8 mouse cellular contexts compared by ENCODE assay signal in the genomic region with DNA sequence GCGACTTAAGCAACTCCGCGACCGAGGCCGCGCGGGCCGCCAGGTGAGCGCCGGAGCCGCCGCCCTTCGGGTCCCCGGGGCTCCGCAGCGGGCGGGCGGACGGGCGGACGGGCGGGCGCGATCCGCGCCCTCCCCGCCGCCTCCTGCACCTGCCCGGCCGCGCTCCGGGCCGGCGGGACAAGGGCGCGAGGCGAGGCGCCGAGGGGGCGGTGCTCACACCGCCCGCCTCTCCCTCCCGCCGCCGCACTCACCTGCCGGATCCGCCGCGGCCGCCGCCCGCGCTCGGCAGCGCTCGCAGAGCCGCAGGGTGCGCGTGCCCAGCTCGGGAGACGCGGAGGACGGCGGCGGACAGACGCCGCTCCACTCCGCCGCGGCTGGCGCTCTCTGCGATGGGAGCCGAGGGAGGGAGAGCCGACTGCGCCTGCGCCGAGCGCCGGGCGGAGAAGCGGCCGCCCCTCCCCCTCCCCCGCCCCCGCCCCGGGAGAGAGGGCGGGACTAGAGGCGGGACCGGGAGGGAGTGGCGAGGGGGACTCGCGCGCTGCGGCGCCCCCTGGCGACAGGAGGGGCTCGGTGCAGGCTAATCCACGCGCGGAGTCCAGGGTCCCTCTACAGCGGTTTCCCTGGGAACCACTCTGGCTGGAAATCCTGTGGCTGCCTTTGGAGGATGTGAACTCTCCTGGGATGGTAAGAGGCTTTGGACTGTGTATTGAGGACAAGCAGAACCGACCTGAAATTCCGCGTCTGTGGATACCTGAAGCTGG. TPM values are rescaled to one million over a fixed set of nuclear protein-coding genes. Genes with fewer than 3 reads are reported as not detected.
DNase-seq lines count a peak whose midpoint lies in the region; ATAC-seq and TF ChIP-seq lines count a peak whose summit lies in the region.

Gene Rab3ip, minus strand, starts transcription at position 761 of the 761 bp plus-strand sequence.

- H3K9me3 ChIP-seq in MEL (replicated peaks; ENCODE audit: insufficient read depth, low read length) = no peaks in the 10 kb centered on the region
- H3K9me3 ChIP-seq in hindbrain, embryonic 10.5 days = no peaks in the 10 kb centered on the region
- H3K9me3 ChIP-seq in lung, postnatal 0 days (ENCODE audit: low read length) = no peaks in the 10 kb centered on the region

- H3K79me2 ChIP-seq in MEL (ENCODE audit: control insufficient read depth, insufficient read depth, low read length, poor library complexity) = peaks cover 10% of the 10 kb centered on the region

- TF ChIP-seq CTCF in MEL (IDR thresholded peaks at IDR 0.05 in 2 of 3, conservative IDR thresholded peaks at IDR 0.05 in 1 of 3; ENCODE audit: control insufficient read depth in 1 of 3, insufficient read depth in 1 of 3, low read depth in 2 of 3, low read length in 3 of 3, poor library complexity in 1 of 3, severe bottlenecking in 1 of 3) = peak; percentile 65 to 93 (median 76)
- peak; percentile 87 for TF ChIP-seq CTCF in lung, postnatal 0 days (IDR thresholded peaks at IDR 0.05)

- H3K27me3 ChIP-seq in MEL (ENCODE audit: control insufficient read depth in 1 of 2, insufficient read depth in 2 of 2, low read length in 2 of 2) = no peaks in the 10 kb centered on the region
- no peaks in the 10 kb centered on the region for H3K27me3 ChIP-seq in hindbrain, embryonic 10.5 days (ENCODE audit: insufficient read depth, poor library complexity, severe bottlenecking)
- H3K27me3 ChIP-seq in lung, postnatal 0 days (replicated peaks; ENCODE audit: insufficient read depth, low read length) = no peaks in the 10 kb centered on the region

- peak within 1 kb of the TSS; percentile 90 to 98 for H3K4me3 ChIP-seq in MEL (ENCODE audit: control insufficient read depth in 1 of 2, insufficient read depth in 1 of 2, low read depth in 2 of 2, low read length in 2 of 2)
- peak within 1 kb of the TSS; percentile 96 for H3K4me3 ChIP-seq in hindbrain, embryonic 10.5 days
- H3K4me3 ChIP-seq in lung, postnatal 0 days (ENCODE audit: low read depth, low read length) = peak within 1 kb of the TSS; percentile 84

- no peak for TF ChIP-seq EP300 in MEL (IDR thresholded peaks at IDR 0.05; ENCODE audit: low read depth in 1 of 2, low read length in 2 of 2)
- no peak for TF ChIP-seq EP300 in lung, postnatal 0 days (IDR thresholded peaks at IDR 0.05)

- H3K9ac ChIP-seq in MEL (ENCODE audit: control insufficient read depth, low read depth, low read length, poor library complexity, severe bottlenecking) = peak within 1 kb of the TSS; percentile 90
- H3K9ac ChIP-seq in lung, postnatal 0 days (replicated peaks; ENCODE audit: low read depth) = peak within 1 kb of the TSS; percentile 46

- TF ChIP-seq RAD21 in MEL (IDR thresholded peaks at IDR 0.05; ENCODE audit: low read depth, low read length) = no peak

- no peak within 1 kb of the TSS for H3K27ac ChIP-seq in MEL (ENCODE audit: control insufficient read depth, low read depth, low read length)
- peak within 1 kb of the TSS; percentile 93 for H3K27ac ChIP-seq in hindbrain, embryonic 10.5 days
- peak within 1 kb of the TSS; percentile 72 for H3K27ac ChIP-seq in lung, postnatal 0 days (ENCODE audit: low read length)

- H3K4me2 ChIP-seq in lung, postnatal 0 days (replicated peaks; ENCODE audit: low read depth, low read length) = peak within 1 kb of the TSS; percentile 85

- H3K4me1 ChIP-seq in MEL (ENCODE audit: control insufficient read depth in 1 of 2, insufficient read depth in 2 of 2, low read length in 2 of 2) = peaks cover 3% of the 10 kb centered on the region in 2 experiments; a peak in 1 of 4 replicates
- peaks cover 21% of the 10 kb centered on the region for H3K4me1 ChIP-seq in hindbrain, embryonic 10.5 days (replicated peaks)
- no peaks in the 10 kb centered on the region for H3K4me1 ChIP-seq in lung, postnatal 0 days (ENCODE audit: insufficient read depth, low read depth, low read length)

- TF ChIP-seq POLR2A in MEL (IDR thresholded peaks at IDR 0.05; ENCODE audit: control insufficient read depth in 1 of 2, insufficient read depth in 1 of 2, low read depth in 1 of 2, low read length in 2 of 2, poor library complexity in 1 of 2) = peak; percentile 55 to 71; a peak in 2 of 4 replicates

- 2% methylated on average over 97 of the region's 103 CpGs for WGBS in hindbrain, embryonic 10.5 days
- 0% methylated on average over 22 of the region's 103 CpGs for WGBS in lung, postnatal 0 days

- DNase-seq in MEL (ENCODE audit: low read depth, low spot score) = peak; percentile 82
- peak; percentile 92 for DNase-seq in cerebellum, adult 8-10 months
- peak; percentile 95 for DNase-seq in hindbrain, embryonic 10.5 days (ENCODE audit: low spot score)
- DNase-seq in layer of hippocampus, adult 9-11 months = peak; percentile 86
- peak; percentile 94 for DNase-seq in lung, postnatal 0 days (ENCODE audit: low spot score)
- DNase-seq in ovary, postnatal 14 days (ENCODE audit: low spot score) = peak; percentile 93
- peak; percentile 94 for DNase-seq in thymus, postnatal 14 days

- H3K36me3 ChIP-seq in MEL (ENCODE audit: control insufficient read depth in 1 of 2, insufficient read depth in 2 of 2, low read length in 2 of 2) = peaks cover 0 to 4% of the 10 kb centered on the region in 2 experiments; a peak in 1 of 4 replicates
- H3K36me3 ChIP-seq in hindbrain, embryonic 10.5 days = 0 out of 2 replicates have a peak, but pooled peaks cover 7% of the 10 kb centered on the region
- no peaks in the 10 kb centered on the region for H3K36me3 ChIP-seq in lung, postnatal 0 days (ENCODE audit: insufficient read depth, low read length)

- ATAC-seq in frontal cortex, adult (ENCODE audit: low TSS enrichment) = peak; percentile 89
- ATAC-seq in lung, postnatal 0 days = peak; percentile 94

TF ChIP-seq in MEL, 35 proteins besides CTCF, POLR2A, EP300 and RAD21:
- no peak for TF ChIP-seq JUND (IDR thresholded peaks at IDR 0.05; ENCODE audit: low read depth, low read length)
- TF ChIP-seq ZNF384 (IDR thresholded peaks at IDR 0.05; ENCODE audit: low read depth, low read length) = no peak
- TF ChIP-seq SIN3A (IDR thresholded peaks at IDR 0.05; ENCODE audit: low read length) = peak; percentile 54; the same call in 1 of the 2 replicates
- TF ChIP-seq KAT2A (conservative IDR thresholded peaks at IDR 0.05; ENCODE audit: low read depth, low read length) = no peak
- peak; percentile 51 for TF ChIP-seq MXI1 (IDR thresholded peaks at IDR 0.05; ENCODE audit: low read depth, low read length)
- TF ChIP-seq ZMIZ1 (IDR thresholded peaks at IDR 0.05; ENCODE audit: low read depth, low read length) = no peak
- no peak for TF ChIP-seq E2F4 (IDR thresholded peaks at IDR 0.05; ENCODE audit: borderline replicate concordance, low read depth, low read length)
- TF ChIP-seq USF2 (IDR thresholded peaks at IDR 0.05; ENCODE audit: borderline replicate concordance in 1 of 2, insufficient read depth in 1 of 2, low read depth in 1 of 2, low read length in 2 of 2) = no peak
- no peak for TF ChIP-seq MAZ (IDR thresholded peaks at IDR 0.05; ENCODE audit: low read depth, low read length)
- peak; percentile 65 for TF ChIP-seq NELFE (IDR thresholded peaks at IDR 0.05; ENCODE audit: low read depth, low read length)
- TF ChIP-seq ETS1 (IDR thresholded peaks at IDR 0.05; ENCODE audit: low read depth, low read length) = no peak
- TF ChIP-seq TBP (IDR thresholded peaks at IDR 0.05; ENCODE audit: low read depth, low read length) = no peak
- no peak for TF ChIP-seq MEF2A (IDR thresholded peaks at IDR 0.05; ENCODE audit: extremely low read depth, insufficient replicate concordance, low read depth, low read length, poor library complexity, severe bottlenecking)
- no peak for TF ChIP-seq USF1 (IDR thresholded peaks at IDR 0.05; ENCODE audit: low read depth, low read length)
- no peak for TF ChIP-seq ELF1 (IDR thresholded peaks at IDR 0.05; ENCODE audit: low read depth, low read length)
- no peak for TF ChIP-seq SMC3 (IDR thresholded peaks at IDR 0.05; ENCODE audit: low read depth, low read length)
- no peak for TF ChIP-seq GABPA (IDR thresholded peaks at IDR 0.05; ENCODE audit: low read depth, low read length)
- TF ChIP-seq NRF1 (IDR thresholded peaks at IDR 0.05; ENCODE audit: insufficient read depth, low read depth, low read length, poor library complexity, severe bottlenecking) = peak; percentile 73
TF ChIP-seq in MEL: peak in this region for 4.

RNA-seq across cellular contexts. Expression of gene Rab3ip, which starts in this region (rescaled TPM):
- 15.2 and 16.8 TPM in 2 replicates for total RNA-seq in MEL (2012; rRNA removed)
- 10 to 100 TPM in 1 of 2 experiments, not detected in 1; 23.2 TPM for polyA plus RNA-seq in MEL (2012; ENCODE audit: insufficient read depth in 1 of 2, insufficient read length in 2 of 2, low read depth in 1 of 2, low replicate concordance in 2 of 2, missing spikeins in 1 of 2)
- 45.0 TPM in 2 replicates for polyA plus RNA-seq in hindbrain, embryonic 10.5 days (2016; fragmentation: Nextera tagmentation; extraction: Ambion mirVana)
- 29.5 and 34.2 TPM in 2 replicates for polyA plus RNA-seq in lung, postnatal 0 days (2015; fragmentation: Nextera tagmentation; extraction: Ambion mirVana)
